Mouse (Mus musculus): Measurements from ENCODE around the gene Pusl1. TPM values are rescaled to one million over a fixed set of nuclear protein-coding genes. Genes with fewer than 3 reads are reported as not detected.

Gene Pusl1
- polyA plus RNA-seq, 1 experiment from 2014 or later, result 32.9 TPM

GRCm38 (mm10) chr4:155869317-155870033 lies 22.1 kb downstream of the Pusl1 start, which contains the start of the genes Cptp and Ints11:
TSS of gene Cptp (minus strand) at chr4:155869440.
TSS of gene Ints11 (plus strand) at chr4:155869546.
- under 1% methylated on average over 63 of the region's 63 CpGs for WGBS (ENCODE audit: insufficient replicate concordance)
- H3K4me1 ChIP-seq (ENCODE audit: control insufficient read depth, insufficient read depth, low read length), result 0 out of 2 replicates have a peak, but pooled peaks cover 3% of the 10 kb centered on the region
- peak within 1 kb of the TSS; percentile 88 for H3K4me2 ChIP-seq
- peaks cover 21% of the 10 kb centered on the region for H3K36me3 ChIP-seq (ENCODE audit: control insufficient read depth, insufficient read depth, low read length)
- peak within 1 kb of the TSS; percentile 67 for H3K4me3 ChIP-seq (ENCODE audit: low read depth, low read length)
- no peaks in the 10 kb centered on the region for H3K27me3 ChIP-seq (ENCODE audit: control insufficient read depth, insufficient read depth, low read length)
- peak within 1 kb of the TSS; percentile 81 for H3K9ac ChIP-seq (ENCODE audit: low read depth, low read length)
- peak; percentile 95 for ATAC-seq (replicated peaks; ENCODE audit: insufficient number of reproducible peaks, low FRiP score, low TSS enrichment)
- peak within 1 kb of the TSS; percentile 32; the same call in 1 of the 2 replicates for H3K27ac ChIP-seq (ENCODE audit: low read depth, low read length)
- no peaks in the 10 kb centered on the region for H3K9me3 ChIP-seq (replicated peaks; ENCODE audit: control insufficient read depth, low read length)

DNA sequence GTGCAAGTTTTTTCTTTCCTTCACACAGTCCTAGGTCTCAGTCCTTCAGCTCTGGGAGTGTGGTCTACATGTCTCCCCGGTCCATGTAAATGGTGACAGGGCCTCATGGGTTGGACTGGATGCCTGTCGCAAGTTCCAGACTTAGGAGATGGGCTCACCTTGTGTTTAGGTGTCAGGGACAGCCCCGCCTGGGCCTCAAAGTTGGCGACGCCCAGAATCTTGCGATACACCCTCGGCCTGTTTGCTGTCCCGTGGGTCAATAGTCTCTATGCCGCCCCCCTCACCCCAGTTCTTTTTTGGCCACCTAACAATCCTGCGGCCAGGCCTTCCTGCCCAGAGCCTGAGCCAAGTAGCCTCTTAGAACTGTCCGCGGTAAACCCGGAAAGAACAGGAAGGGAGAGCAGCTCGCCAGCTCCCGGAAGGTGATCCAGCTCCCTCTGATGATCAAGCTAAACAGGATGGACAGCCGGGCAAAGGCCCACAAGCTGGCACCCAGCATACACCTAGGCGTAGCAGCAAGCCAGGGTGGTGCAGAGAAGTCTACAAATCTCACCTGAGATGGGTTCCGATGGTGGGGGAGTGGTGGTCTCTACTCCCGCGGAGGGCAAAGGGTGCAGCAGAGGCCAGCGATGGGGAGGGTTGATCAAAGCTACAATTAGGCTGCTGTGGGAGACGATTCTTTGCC lies 22.8 kb downstream of the Pusl1 start:
- Histone ChIP-seq H3K9ac (ENCODE audit: low read depth, low read length) (peak overlapping the region; percentile 73), H3K4me3 (ENCODE audit: low read depth, low read length) (peak overlapping the region; percentile 67), H3K27ac (ENCODE audit: low read depth, low read length) (no peak overlapping the region), H3K36me3 (ENCODE audit: control insufficient read depth, insufficient read depth, low read length) (peaks cover 16% of the 10 kb centered on the region), H3K27me3 (ENCODE audit: control insufficient read depth, insufficient read depth, low read length) (no peaks in the 10 kb centered on the region), H3K9me3 (replicated peaks; ENCODE audit: control insufficient read depth, low read length) (no peaks in the 10 kb centered on the region), H3K4me2 (peak overlapping the region; percentile 88), H3K4me1 (ENCODE audit: control insufficient read depth, insufficient read depth, low read length) (0 out of 2 replicates have a peak, but pooled peaks cover 3% of the 10 kb centered on the region)
- 8% methylated on average over 22 of the region's 22 CpGs for WGBS (ENCODE audit: insufficient replicate concordance)
- peak; percentile 31; the same call in 1 of the 2 replicates for ATAC-seq (replicated peaks; ENCODE audit: insufficient number of reproducible peaks, low FRiP score, low TSS enrichment)

- no peak within 1 kb of the TSS for H3K4me2 ChIP-seq
- H3K27me3 ChIP-seq (ENCODE audit: control insufficient read depth, insufficient read depth, low read length), result no peaks in the 10 kb centered on the region
- H3K27ac ChIP-seq (ENCODE audit: low read depth, low read length), result no peak within 1 kb of the TSS
- ATAC-seq (replicated peaks; ENCODE audit: insufficient number of reproducible peaks, low FRiP score, low TSS enrichment), result no peak
- H3K9me3 ChIP-seq (replicated peaks; ENCODE audit: control insufficient read depth, low read length), result no peaks in the 10 kb centered on the region
- peaks cover 11% of the 10 kb centered on the region for H3K36me3 ChIP-seq (ENCODE audit: control insufficient read depth, insufficient read depth, low read length)
- H3K9ac ChIP-seq (ENCODE audit: low read depth, low read length), result no peak within 1 kb of the TSS
- WGBS (ENCODE audit: insufficient replicate concordance), result 78% methylated on average over 5 of the region's 5 CpGs
- H3K4me1 ChIP-seq (ENCODE audit: control insufficient read depth, insufficient read depth, low read length), result no peaks in the 10 kb centered on the region
- H3K4me3 ChIP-seq (ENCODE audit: low read depth, low read length), result no peak within 1 kb of the TSS
Observed at GRCm38 (mm10) chr4:155863001-155863400, 28.6 kb downstream of the Pusl1 start, which contains the start of gene Tas1r3. TSS of gene Tas1r3 (minus strand) at chr4:155863362.

GRCm38 (mm10) chr4:155861787-155862186 lies 29.8 kb downstream of the Pusl1 start:
- H3K4me2 ChIP-seq, result no peak overlapping the region
- no peaks in the 10 kb centered on the region for H3K27me3 ChIP-seq (ENCODE audit: control insufficient read depth, insufficient read depth, low read length)
- WGBS (ENCODE audit: insufficient replicate concordance), result 88% methylated on average over 7 of the region's 7 CpGs
- H3K4me3 ChIP-seq (ENCODE audit: low read depth, low read length), result no peak overlapping the region
- no peak overlapping the region for H3K9ac ChIP-seq (ENCODE audit: low read depth, low read length)
- no peak for ATAC-seq (replicated peaks; ENCODE audit: insufficient number of reproducible peaks, low FRiP score, low TSS enrichment)
- H3K27ac ChIP-seq (ENCODE audit: low read depth, low read length), result no peak overlapping the region
- H3K4me1 ChIP-seq (ENCODE audit: control insufficient read depth, insufficient read depth, low read length), result no peaks in the 10 kb centered on the region
- no peaks in the 10 kb centered on the region for H3K9me3 ChIP-seq (replicated peaks; ENCODE audit: control insufficient read depth, low read length)
- H3K36me3 ChIP-seq (ENCODE audit: control insufficient read depth, insufficient read depth, low read length), result peaks cover 13% of the 10 kb centered on the region

- Histone ChIP-seq H3K4me3 (ENCODE audit: low read depth, low read length) (no peak overlapping the region), H3K27ac (ENCODE audit: low read depth, low read length) (no peak overlapping the region), H3K9ac (ENCODE audit: low read depth, low read length) (no peak overlapping the region), H3K9me3 (replicated peaks; ENCODE audit: control insufficient read depth, low read length) (no peaks in the 10 kb centered on the region), H3K36me3 (ENCODE audit: control insufficient read depth, insufficient read depth, low read length) (peaks cover 20% of the 10 kb centered on the region), H3K4me2 (no peak overlapping the region), H3K27me3 (ENCODE audit: control insufficient read depth, insufficient read depth, low read length) (no peaks in the 10 kb centered on the region), H3K4me1 (ENCODE audit: control insufficient read depth, insufficient read depth, low read length) (no peaks in the 10 kb centered on the region)
- no peak for ATAC-seq (replicated peaks; ENCODE audit: insufficient number of reproducible peaks, low FRiP score, low TSS enrichment)
- WGBS (ENCODE audit: insufficient replicate concordance), result 17% methylated on average over 13 of the region's 13 CpGs
Observed at GRCm38 (mm10) chr4:155859318-155859717, 32.3 kb downstream of the Pusl1 start.

DNA sequence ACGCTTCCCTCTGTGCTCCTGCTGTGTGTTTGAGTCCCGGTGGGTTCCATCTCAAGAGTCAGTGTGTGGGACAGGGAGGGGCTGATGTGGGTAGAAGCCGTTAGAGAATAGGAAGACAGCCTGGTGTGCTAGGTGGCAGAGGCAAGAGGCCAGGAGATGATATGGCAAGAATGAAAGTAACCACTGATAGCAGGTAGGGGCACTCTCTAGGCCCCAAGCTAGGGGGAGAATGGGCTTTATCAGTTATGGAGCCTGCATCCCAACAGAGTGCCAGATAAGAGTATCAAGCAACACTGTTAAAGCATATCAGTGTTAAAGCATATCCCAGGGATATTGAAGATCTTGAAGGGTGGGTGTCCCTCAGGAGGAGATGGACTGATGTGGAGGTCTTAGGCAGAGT lies 34.7 kb downstream of the Pusl1 start:
- Histone ChIP-seq H3K27me3 (ENCODE audit: control insufficient read depth, insufficient read depth, low read length) (no peaks in the 10 kb centered on the region), H3K9me3 (replicated peaks; ENCODE audit: control insufficient read depth, low read length) (no peaks in the 10 kb centered on the region), H3K9ac (ENCODE audit: low read depth, low read length) (no peak overlapping the region), H3K4me2 (no peak overlapping the region), H3K36me3 (ENCODE audit: control insufficient read depth, insufficient read depth, low read length) (peaks cover 20% of the 10 kb centered on the region), H3K4me3 (ENCODE audit: low read depth, low read length) (no peak overlapping the region), H3K27ac (ENCODE audit: low read depth, low read length) (no peak overlapping the region), H3K4me1 (ENCODE audit: control insufficient read depth, insufficient read depth, low read length) (no peaks in the 10 kb centered on the region)
- WGBS (ENCODE audit: insufficient replicate concordance), result 56% methylated on average over 3 of the region's 3 CpGs
- ATAC-seq (replicated peaks; ENCODE audit: insufficient number of reproducible peaks, low FRiP score, low TSS enrichment), result no peak

DNA sequence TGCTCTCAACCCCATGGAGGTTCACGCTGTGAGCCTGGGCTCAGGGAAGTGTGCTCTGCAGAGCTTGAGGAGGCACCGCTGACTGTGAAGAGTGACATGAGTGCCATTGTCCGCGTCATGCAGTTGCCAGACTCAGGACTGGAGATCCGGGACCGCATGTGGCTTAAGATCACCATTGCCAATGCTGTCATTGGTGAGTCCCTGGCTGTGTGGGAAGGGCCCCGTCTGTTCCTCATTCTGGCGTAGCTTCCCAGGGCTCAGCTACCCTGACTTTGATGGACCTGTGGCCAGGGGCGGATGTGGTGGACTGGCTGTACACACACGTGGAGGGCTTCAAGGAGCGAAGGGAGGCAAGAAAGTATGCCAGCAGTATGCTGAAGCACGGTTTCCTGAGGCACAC lies 35.5 kb downstream of the Pusl1 start:
- ATAC-seq (replicated peaks; ENCODE audit: insufficient number of reproducible peaks, low FRiP score, low TSS enrichment), result no peak
- no peak overlapping the region for H3K4me2 ChIP-seq
- no peaks in the 10 kb centered on the region for H3K4me1 ChIP-seq (ENCODE audit: control insufficient read depth, insufficient read depth, low read length)
- no peak overlapping the region for H3K9ac ChIP-seq (ENCODE audit: low read depth, low read length)
- H3K27ac ChIP-seq (ENCODE audit: low read depth, low read length), result no peak overlapping the region
- H3K36me3 ChIP-seq (ENCODE audit: control insufficient read depth, insufficient read depth, low read length), result peaks cover 20% of the 10 kb centered on the region
- no peaks in the 10 kb centered on the region for H3K27me3 ChIP-seq (ENCODE audit: control insufficient read depth, insufficient read depth, low read length)
- WGBS (ENCODE audit: insufficient replicate concordance), result 92% methylated on average over 12 of the region's 12 CpGs
- no peaks in the 10 kb centered on the region for H3K9me3 ChIP-seq (replicated peaks; ENCODE audit: control insufficient read depth, low read length)
- H3K4me3 ChIP-seq (ENCODE audit: low read depth, low read length), result no peak overlapping the region

GRCm38 (mm10) chr4:155854991-155855390 lies 36.6 kb downstream of the Pusl1 start:
- ATAC-seq (replicated peaks; ENCODE audit: insufficient number of reproducible peaks, low FRiP score, low TSS enrichment), result no peak
- Histone ChIP-seq H3K4me3 (ENCODE audit: low read depth, low read length) (no peak overlapping the region), H3K4me1 (ENCODE audit: control insufficient read depth, insufficient read depth, low read length) (no peaks in the 10 kb centered on the region), H3K9ac (ENCODE audit: low read depth, low read length) (no peak overlapping the region), H3K4me2 (no peak overlapping the region), H3K36me3 (ENCODE audit: control insufficient read depth, insufficient read depth, low read length) (peaks cover 20% of the 10 kb centered on the region), H3K27ac (ENCODE audit: low read depth, low read length) (no peak overlapping the region), H3K9me3 (replicated peaks; ENCODE audit: control insufficient read depth, low read length) (no peaks in the 10 kb centered on the region), H3K27me3 (ENCODE audit: control insufficient read depth, insufficient read depth, low read length) (no peaks in the 10 kb centered on the region)
- 94% methylated on average over 12 of the region's 12 CpGs for WGBS (ENCODE audit: insufficient replicate concordance)

Data from heart, embryonic 11.5 days (tissue).